Mouse (Mus musculus) hindbrain, embryonic 12.5 days (tissue): ENCODE measurements around the gene Chd6. TPM values are rescaled to one million over a fixed set of nuclear protein-coding genes. Genes with fewer than 3 reads are reported as not detected.
A peak's percentile ranks its signal among the peaks of the same experiment; 100 is the strongest.

ENCODE experiments used
- ATAC-seq: fragments of 200-750 bp; cut with Nextera tagmentation; 2 replicates; pipeline ENCODE4 v1.8.0; 2017; ENCODE audit warnings: moderate TSS enrichment; ENCODE audit not compliant: low FRiP score
- H3K27ac ChIP-seq: fragments of 300-500 bp; sonication (generic); 2 replicates; pipeline ENCODE4 v1.5.1; 2016; ENCODE audit warnings: mild to moderate bottlenecking
- H3K27me3 ChIP-seq: fragments of 300-500 bp; sonication (generic); 2 replicates; pipeline ENCODE4 v1.6.1; 2016; ENCODE audit warnings: mild to moderate bottlenecking
- H3K36me3 ChIP-seq: fragments of 300-500 bp; sonication (generic); 2 replicates; pipeline ENCODE4 v1.6.1; 2016; ENCODE audit warnings: mild to moderate bottlenecking
- H3K4me1 ChIP-seq: fragments of 300-500 bp; sonication (generic); 2 replicates; pipeline ENCODE4 v1.6.1; 2016
- H3K4me2 ChIP-seq: fragments of 300-500 bp; sonication (generic); replicated peaks from 2 replicates; pipeline ENCODE4 v1.6.1; 2016; ENCODE audit warnings: mild to moderate bottlenecking
- H3K4me3 ChIP-seq: fragments of 300-500 bp; sonication (generic); 2 replicates; pipeline ENCODE4 v1.5.1; 2016; ENCODE audit warnings: mild to moderate bottlenecking
- H3K9ac ChIP-seq: fragments of 300-500 bp; sonication (generic); 2 replicates; pipeline ENCODE4 v1.6.1; 2016; ENCODE audit warnings: mild to moderate bottlenecking, moderate library complexity
- H3K9me3 ChIP-seq: fragments of 300-500 bp; sonication (generic); replicated peaks from 2 replicates; pipeline ENCODE4 v1.6.1; 2016; ENCODE audit warnings: mild to moderate bottlenecking
- WGBS: fragments of 180-500 bp; shearing (Covaris S2); methylation state at CpG from one replicate; pipeline ENCODE4 v1.1.7; 2016; 5-methylcytosine and 5-hydroxymethylcytosine counted together
- polyA plus RNA-seq: library from polyadenylated mRNA; unstranded; fragments of >200 nt; fragmentation: Nextera tagmentation; extraction: Ambion mirVana; gene quantifications from 2 replicates; pipeline ENCODE4 v1.2.1, GENCODE M21; 2016

Gene Chd6
- polyA plus RNA-seq, 1 experiment from 2014 or later: 42.0 TPM

DNA sequence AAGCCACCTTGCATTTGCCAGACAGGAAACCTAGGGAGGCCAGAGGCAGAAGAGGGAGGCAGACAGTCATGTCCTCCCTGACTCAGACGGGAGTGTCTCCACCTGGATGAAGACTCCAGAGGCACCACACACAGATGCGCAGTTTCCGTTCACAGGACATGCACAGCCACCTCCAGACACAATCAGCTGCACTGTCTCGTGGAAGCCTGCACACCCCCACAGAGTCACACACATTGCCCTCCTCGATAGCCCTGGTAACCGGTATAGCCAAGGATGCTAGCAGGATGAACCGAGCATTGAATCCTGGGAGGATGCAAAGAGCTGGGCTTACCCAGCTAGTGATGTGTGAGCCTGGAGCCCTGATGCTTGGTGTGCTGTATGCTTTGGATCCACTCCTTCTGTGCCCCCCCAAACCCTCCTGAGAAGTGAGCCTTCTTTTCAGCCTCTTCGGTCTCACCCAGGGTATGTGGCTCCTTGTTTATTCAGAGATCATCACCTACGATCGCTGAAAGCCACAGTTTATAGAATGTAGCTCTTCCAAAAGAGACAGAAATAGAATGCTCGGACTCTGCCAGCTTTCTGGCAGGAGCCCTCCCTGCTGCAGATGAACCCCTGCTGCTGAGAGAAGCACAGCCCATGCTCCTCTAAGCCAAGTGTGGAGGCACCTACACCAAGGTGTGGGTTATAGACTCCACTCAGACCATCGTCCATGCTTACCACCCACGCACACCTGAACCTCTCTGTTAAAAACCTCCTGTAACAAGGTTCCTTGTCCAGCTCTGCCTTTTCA lies 192.9 kb downstream of the Chd6 start:
- no peak overlapping the region for H3K4me2 ChIP-seq
- H3K9ac ChIP-seq: no peak overlapping the region
- ATAC-seq: no peak
- H3K4me3 ChIP-seq: no peak overlapping the region
- WGBS: 78% methylated on average over 13 of the region's 13 CpGs
- peaks cover 42% of the 10 kb centered on the region for H3K27me3 ChIP-seq
- no peak overlapping the region for H3K27ac ChIP-seq
- H3K9me3 ChIP-seq: no peaks in the 10 kb centered on the region
- no peaks in the 10 kb centered on the region for H3K36me3 ChIP-seq
- H3K4me1 ChIP-seq: peaks cover 27% of the 10 kb centered on the region

DNA sequence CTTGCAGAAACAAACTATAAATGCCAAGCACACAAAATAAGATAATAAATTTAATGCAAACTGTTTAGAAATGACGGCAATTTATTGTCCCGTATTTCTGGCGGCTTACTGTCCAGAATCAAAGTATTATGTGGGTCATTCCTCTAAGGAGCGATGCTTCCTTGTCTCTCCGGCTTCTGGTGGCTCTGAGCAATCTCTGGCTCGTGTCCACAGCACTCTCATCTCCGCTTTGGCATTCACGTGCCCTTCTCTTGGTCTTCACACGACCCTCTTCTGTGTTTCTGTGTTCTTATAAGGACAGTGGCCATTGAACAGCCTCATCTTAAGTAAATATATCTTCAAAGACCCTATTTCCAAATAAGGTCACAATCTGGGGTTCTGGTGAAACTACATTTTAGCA lies 194.2 kb downstream of the Chd6 start:
- peaks cover 27% of the 10 kb centered on the region for H3K4me1 ChIP-seq
- H3K9me3 ChIP-seq: no peaks in the 10 kb centered on the region
- H3K9ac ChIP-seq: no peak overlapping the region
- H3K27me3 ChIP-seq: peaks cover 55% of the 10 kb centered on the region
- H3K4me2 ChIP-seq: no peak overlapping the region
- no peak overlapping the region for H3K4me3 ChIP-seq
- no peak for ATAC-seq
- H3K27ac ChIP-seq: no peak overlapping the region
- 82% methylated on average over 9 of the region's 9 CpGs for WGBS
- H3K36me3 ChIP-seq: no peaks in the 10 kb centered on the region

DNA sequence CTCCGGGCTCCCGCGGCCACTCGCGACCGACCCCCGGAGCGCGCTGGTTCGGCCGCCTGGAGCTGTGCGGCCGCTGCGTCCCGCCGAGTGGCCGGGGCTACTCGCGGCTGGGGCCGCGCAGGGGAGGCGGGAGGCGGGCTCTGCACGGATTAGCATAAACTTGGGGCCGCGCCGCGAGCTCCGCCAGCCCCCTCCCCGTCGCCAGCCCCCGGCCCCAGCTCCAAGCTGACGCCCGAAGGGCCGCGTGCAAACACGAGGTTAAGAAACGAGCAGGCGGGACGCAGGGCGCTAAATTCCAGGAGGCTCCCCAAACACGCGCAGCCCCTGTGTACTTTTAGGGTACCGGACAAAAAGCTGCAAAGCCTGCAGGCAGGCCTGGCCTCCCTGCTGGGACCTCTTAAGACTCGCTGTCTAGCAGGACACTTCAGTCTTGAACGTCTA lies 196.6 kb downstream of the Chd6 start, which contains the start of gene Emilin3:
Emilin3 (minus strand) TSS at position 98 of the 441 bp plus-strand sequence.
- under 1% methylated on average over 46 of the region's 46 CpGs for WGBS
- H3K9ac ChIP-seq: peak within 1 kb of the TSS; percentile 55
- peaks cover 72% of the 10 kb centered on the region for H3K27me3 ChIP-seq
- no peaks in the 10 kb centered on the region for H3K9me3 ChIP-seq
- no peak within 1 kb of the TSS for H3K27ac ChIP-seq
- H3K4me3 ChIP-seq: peak within 1 kb of the TSS; percentile 54
- H3K4me1 ChIP-seq: peaks cover 19% of the 10 kb centered on the region
- H3K36me3 ChIP-seq: no peaks in the 10 kb centered on the region
- peak within 1 kb of the TSS; percentile 94 for H3K4me2 ChIP-seq
- ATAC-seq: peak; percentile 66

DNA sequence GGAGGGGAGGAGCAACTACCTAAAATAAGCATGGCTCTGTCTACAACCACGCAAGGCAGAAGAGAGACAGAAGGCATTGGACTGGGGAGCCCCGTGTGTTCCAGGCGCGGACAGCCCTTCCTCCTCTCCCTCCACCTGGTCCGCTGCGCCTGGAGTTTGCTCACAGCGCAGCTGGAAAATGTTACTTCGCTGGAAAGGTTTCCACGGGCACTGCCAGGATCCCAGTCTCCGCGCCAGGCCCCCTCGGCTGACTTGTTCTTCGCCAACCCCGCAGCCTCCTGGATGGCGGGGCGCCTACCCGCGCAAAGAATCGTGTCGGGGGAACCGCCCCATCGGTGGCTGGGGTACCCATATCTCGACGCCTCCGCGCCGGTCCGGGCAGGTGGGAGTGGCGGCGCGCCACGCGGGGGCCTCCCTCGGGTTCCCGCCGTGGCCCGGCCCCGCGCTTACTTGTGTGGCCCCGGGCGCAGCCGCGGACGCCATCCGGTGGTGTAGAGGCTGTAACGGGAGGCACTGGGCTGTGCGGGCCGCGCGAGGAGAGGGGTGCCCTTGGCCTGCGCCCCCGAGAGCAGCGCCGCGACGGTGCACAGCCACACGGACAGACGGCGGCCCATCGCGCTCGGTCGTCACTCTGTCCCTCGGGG lies 197.2 kb downstream of the Chd6 start:
- Histone ChIP-seq H3K4me3 (peak overlapping the region; percentile 54), H3K4me1 (peaks cover 14% of the 10 kb centered on the region), H3K9me3 (no peaks in the 10 kb centered on the region), H3K9ac (peak overlapping the region; percentile 55), H3K27ac (no peak overlapping the region), H3K4me2 (peak overlapping the region; percentile 94), H3K36me3 (no peaks in the 10 kb centered on the region), H3K27me3 (peaks cover 72% of the 10 kb centered on the region)
- 2% methylated on average over 59 of the region's 64 CpGs for WGBS
- peak; percentile 57 for ATAC-seq

DNA sequence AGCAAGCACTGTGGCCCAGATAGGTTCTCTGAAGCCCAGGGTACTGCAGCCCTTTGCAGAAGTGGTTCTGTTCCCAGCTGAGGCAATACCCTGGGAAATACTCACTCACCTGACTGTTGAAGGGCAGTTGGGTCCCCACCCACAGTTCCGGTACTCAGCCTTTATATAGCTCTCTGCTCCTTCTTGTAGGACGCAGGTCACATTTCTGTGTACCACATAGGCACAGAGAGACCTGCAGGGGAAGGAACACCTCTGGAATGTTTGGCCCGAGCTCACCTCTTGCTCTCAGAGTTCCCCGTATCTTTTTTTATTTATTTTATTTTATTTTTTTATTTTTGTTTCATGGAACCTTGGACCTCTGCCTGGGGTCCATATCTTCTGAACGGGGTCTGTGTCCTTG lies 198.2 kb downstream of the Chd6 start:
- Histone ChIP-seq H3K4me1 (peaks cover 14% of the 10 kb centered on the region), H3K4me2 (no peak overlapping the region), H3K27me3 (peaks cover 67% of the 10 kb centered on the region), H3K36me3 (no peaks in the 10 kb centered on the region), H3K9ac (no peak overlapping the region), H3K9me3 (no peaks in the 10 kb centered on the region), H3K27ac (no peak overlapping the region), H3K4me3 (no peak overlapping the region)
- 90% methylated on average over 5 of the region's 5 CpGs for WGBS
- ATAC-seq: no peak

DNA sequence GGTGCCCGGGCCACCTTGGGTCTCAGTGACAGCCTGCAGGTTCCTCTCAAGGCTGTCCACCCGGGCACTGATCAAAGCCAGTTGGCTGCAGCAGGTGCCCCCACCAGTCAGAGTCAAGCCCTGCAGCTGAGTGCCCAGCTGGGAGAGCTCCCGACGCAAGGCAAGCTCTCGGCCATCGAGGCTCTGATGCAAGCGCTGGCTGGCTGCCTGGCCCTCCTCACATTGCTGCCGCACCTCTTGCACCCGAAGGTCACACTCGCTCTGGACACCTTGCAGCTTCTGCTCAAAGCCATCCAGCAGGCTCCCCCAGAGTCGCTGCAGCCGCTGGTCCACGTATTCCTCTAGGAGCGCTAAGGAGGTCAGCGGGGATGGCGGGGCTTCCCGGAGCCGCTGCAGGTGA lies 200.3 kb downstream of the Chd6 start:
- Histone ChIP-seq H3K9ac (no peak overlapping the region), H3K4me1 (peaks cover 14% of the 10 kb centered on the region), H3K27me3 (peaks cover 57% of the 10 kb centered on the region), H3K36me3 (no peaks in the 10 kb centered on the region), H3K9me3 (no peaks in the 10 kb centered on the region), H3K27ac (no peak overlapping the region), H3K4me3 (no peak overlapping the region), H3K4me2 (no peak overlapping the region)
- WGBS: 50% methylated on average over 18 of the region's 18 CpGs
- no peak for ATAC-seq

DNA sequence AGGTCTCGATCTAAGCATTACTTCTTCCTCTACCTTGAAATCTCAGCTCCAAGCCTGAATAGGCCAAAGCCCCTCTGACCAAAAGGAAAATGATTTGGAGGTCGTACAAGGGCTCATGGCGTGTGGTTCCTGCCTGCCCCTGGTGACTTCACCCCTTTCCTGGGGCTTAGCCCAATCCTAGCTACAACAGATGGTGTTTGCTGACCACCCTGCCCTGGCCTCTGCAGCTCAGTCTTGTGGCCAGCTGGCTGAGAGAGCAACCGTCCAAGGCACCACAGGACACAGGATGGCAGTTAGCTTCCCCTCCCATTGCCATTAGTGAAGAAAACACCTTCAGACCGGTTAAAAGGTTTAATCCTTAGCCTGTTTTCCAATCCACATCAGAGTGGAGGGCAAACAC lies 202.8 kb downstream of the Chd6 start:
- no peaks in the 10 kb centered on the region for H3K4me1 ChIP-seq
- no peak for ATAC-seq
- peaks cover 32% of the 10 kb centered on the region for H3K27me3 ChIP-seq
- no peak overlapping the region for H3K27ac ChIP-seq
- H3K9ac ChIP-seq: no peak overlapping the region
- no peaks in the 10 kb centered on the region for H3K36me3 ChIP-seq
- no peaks in the 10 kb centered on the region for H3K9me3 ChIP-seq
- H3K4me3 ChIP-seq: no peak overlapping the region
- 74% methylated on average over 5 of the region's 5 CpGs for WGBS
- H3K4me2 ChIP-seq: no peak overlapping the region

DNA sequence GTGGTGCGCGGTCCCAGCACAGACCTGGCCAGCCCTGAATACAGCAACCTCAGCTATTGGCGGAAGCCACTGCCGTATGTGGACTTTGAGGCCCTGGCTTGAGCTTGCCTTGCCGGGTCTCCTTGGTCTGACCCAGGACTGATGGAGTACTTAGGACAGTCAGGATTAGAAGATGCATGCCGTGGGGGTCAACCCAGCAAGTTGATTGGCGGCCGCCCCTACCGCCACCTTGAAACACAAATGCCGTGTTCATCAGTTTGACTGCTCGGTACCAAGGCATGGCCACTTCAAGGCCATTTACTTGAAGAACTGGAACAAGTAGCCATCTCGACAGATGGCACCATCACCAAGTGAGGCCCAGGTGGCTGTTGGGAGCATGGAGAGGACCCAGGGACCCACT lies 203.6 kb downstream of the Chd6 start:
- no peaks in the 10 kb centered on the region for H3K4me1 ChIP-seq

DNA sequence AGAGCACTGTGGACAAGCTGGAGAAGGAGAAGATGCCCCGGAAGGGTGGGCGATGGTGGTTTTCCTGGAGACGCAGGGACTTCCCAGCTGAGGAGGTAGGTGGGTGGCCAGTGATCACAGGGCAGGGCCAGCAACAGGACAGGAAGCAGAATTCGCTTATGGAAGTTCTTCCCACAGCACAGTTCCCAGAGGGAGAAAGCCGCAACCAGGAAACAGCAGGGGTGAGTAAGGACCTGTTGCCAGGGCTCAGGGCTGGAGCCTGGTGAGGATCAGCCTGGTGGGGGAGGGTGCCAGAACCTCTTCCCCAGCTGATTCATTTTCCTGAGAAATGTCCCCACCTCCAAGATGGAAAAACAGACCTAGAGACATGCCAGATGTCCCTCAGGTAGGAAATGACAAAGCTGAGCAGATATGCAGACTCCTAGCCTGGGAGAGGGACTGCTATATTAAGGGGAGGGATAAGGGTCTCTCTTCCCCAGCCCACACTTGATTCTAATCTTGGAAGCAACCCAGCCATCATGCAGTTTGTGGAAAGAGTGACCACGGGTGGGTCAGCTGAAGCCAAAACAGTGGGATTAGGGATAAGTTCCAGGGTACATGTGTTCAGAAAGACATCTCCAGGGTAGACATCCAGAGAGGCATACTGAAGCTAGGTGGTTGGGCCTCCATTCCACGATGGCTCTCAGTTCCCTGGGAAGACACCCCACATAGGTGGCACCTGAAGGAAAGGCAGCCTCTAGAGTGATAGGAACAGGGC lies 207.0 kb downstream of the Chd6 start:
- no peak overlapping the region for H3K4me3 ChIP-seq
- H3K4me2 ChIP-seq: no peak overlapping the region
- no peaks in the 10 kb centered on the region for H3K9me3 ChIP-seq
- no peak overlapping the region for H3K9ac ChIP-seq
- H3K27ac ChIP-seq: no peak overlapping the region
- no peak for ATAC-seq
- no peaks in the 10 kb centered on the region for H3K36me3 ChIP-seq
- 82% methylated on average over 7 of the region's 7 CpGs for WGBS
- H3K27me3 ChIP-seq: no peaks in the 10 kb centered on the region
- no peaks in the 10 kb centered on the region for H3K4me1 ChIP-seq

More for the DNA sequence above, 203.6 kb downstream of the Chd6 start:
- H3K9ac ChIP-seq: no peak overlapping the region
- H3K36me3 ChIP-seq: no peaks in the 10 kb centered on the region
- no peaks in the 10 kb centered on the region for H3K9me3 ChIP-seq
- no peak overlapping the region for H3K4me3 ChIP-seq
- H3K4me2 ChIP-seq: no peak overlapping the region
- H3K27ac ChIP-seq: no peak overlapping the region
- ATAC-seq: no peak
- WGBS: 95% methylated on average over 12 of the region's 12 CpGs
- H3K27me3 ChIP-seq: peaks cover 24% of the 10 kb centered on the region

Other genes with a start within 250 kb of the Chd6 start
- 16.0 and 18.0 TPM in 2 replicates for gene Zhx3, start 236.1 kb downstream of the Chd6 start, polyA plus RNA-seq
- 0.63 and 1.4 TPM in 2 replicates for gene Lpin3, start 228.4 kb downstream of the Chd6 start, polyA plus RNA-seq
- 5.1 and 7.5 TPM in 2 replicates for gene Emilin3, start 196.7 kb downstream of the Chd6 start, polyA plus RNA-seq